Mouse (Mus musculus) CH12.LX (cell line): ENCODE results near the gene Prkar2a. TPM values are rescaled to one million over a fixed set of nuclear protein-coding genes. Genes with fewer than 3 reads are reported as not detected.

ENCODE experiments used
- DNase-seq: peaks from one replicate; pipeline ENCODE4 v3.0.0-alpha.2; 2013; ENCODE audit errors: extremely low read depth
- H3K27ac ChIP-seq: 2 replicates; pipeline ENCODE4 v1.5.1; 2012; ENCODE audit warnings: low read depth, mild to moderate bottlenecking, control low read depth, moderate library complexity; ENCODE audit not compliant: insufficient read depth
- H3K27me3 ChIP-seq: replicated peaks from 2 replicates; pipeline ENCODE3; 2012; ENCODE audit warnings: inconsistent platforms
- H3K36me3 ChIP-seq, 2 experiments: replicated peaks in 1 of 2; 2 replicates each; pipeline versions ENCODE3 to v1.6.1; 2012; ENCODE audit warnings: inconsistent platforms in 1 of 2, low read length in 1 of 2, mild to moderate bottlenecking in 1 of 2, mixed read lengths in 1 of 2, moderate library complexity in 1 of 2; ENCODE audit not compliant: control insufficient read depth in 1 of 2, insufficient read depth in 1 of 2
- H3K4me1 ChIP-seq, 2 experiments: 2 replicates each; pipeline ENCODE4 v1.6.1; 2012; ENCODE audit warnings: inconsistent platforms in 1 of 2, moderate library complexity in 1 of 2; ENCODE audit not compliant: insufficient read depth in 2 of 2, control insufficient read depth in 1 of 2
- H3K4me2 ChIP-seq: 2 replicates; pipeline ENCODE4 v1.6.1; 2012; ENCODE audit warnings: low read depth, mild to moderate bottlenecking, control low read depth; ENCODE audit not compliant: poor library complexity, insufficient read depth, severe bottlenecking
- H3K4me3 ChIP-seq, 3 experiments: fragments of 150-350 bp in 1 of 3; sonication (generic) in 1 of 3; replicated peaks in 1 of 3; 2 replicates each; pipeline versions ENCODE3 to v1.5.1; 2011 to 2012; ENCODE audit warnings: low read depth in 2 of 3, low read length in 2 of 3, mild to moderate bottlenecking in 2 of 3, moderate library complexity in 2 of 3, control low read depth in 1 of 3, improper control_type of control experiment in 1 of 3, inconsistent platforms in 1 of 3, mixed read lengths in 1 of 3; ENCODE audit not compliant: poor library complexity in 1 of 3
- H3K79me2 ChIP-seq: replicated peaks from 2 replicates; pipeline ENCODE4 v1.6.1; 2012; ENCODE audit warnings: mild to moderate bottlenecking, moderate library complexity; ENCODE audit not compliant: control insufficient read depth, poor library complexity, insufficient read depth, severe bottlenecking; ENCODE audit errors: extremely low read depth
- H3K9ac ChIP-seq: 2 replicates; pipeline ENCODE4 v1.6.1; 2012; ENCODE audit warnings: low read depth, mild to moderate bottlenecking, control low read depth, moderate library complexity; ENCODE audit not compliant: insufficient read depth
- H3K9me3 ChIP-seq: replicated peaks from 2 replicates; pipeline ENCODE3; 2012; ENCODE audit warnings: low read length, inconsistent platforms, mixed read lengths
- BHLHE40 ChIP-seq: IDR thresholded peaks from 2 replicates; pipeline ENCODE4 v1.6.1; 2011; ENCODE audit warnings: mild to moderate bottlenecking, low read depth, low read length, improper control_type of control experiment
- CHD1 ChIP-seq: IDR thresholded peaks from 2 replicates; pipeline ENCODE4 v1.6.1; 2012; ENCODE audit warnings: low read depth, low read length, improper control_type of control experiment, inconsistent platforms
- E2F4 ChIP-seq: IDR thresholded peaks from 2 replicates; pipeline ENCODE4 v1.6.1; 2011; ENCODE audit warnings: low read depth, low read length, improper control_type of control experiment; ENCODE audit not compliant: insufficient replicate concordance
- ELF1 ChIP-seq: IDR thresholded peaks from 2 replicates; pipeline ENCODE4 v1.6.1; 2014; ENCODE audit warnings: low read depth, mild to moderate bottlenecking, inconsistent platforms, low read length, improper control_type of control experiment
- EP300 ChIP-seq: IDR thresholded peaks from 2 replicates; pipeline ENCODE4 v1.6.1; 2011; ENCODE audit warnings: low read length, improper control_type of control experiment
- ETS1 ChIP-seq: conservative IDR thresholded peaks from 2 replicates; pipeline ENCODE4 v1.6.1; 2012; ENCODE audit warnings: low read depth, mild to moderate bottlenecking, inconsistent platforms, low read length, improper control_type of control experiment, moderate library complexity
- GABPA ChIP-seq: IDR thresholded peaks from 2 replicates; pipeline ENCODE4 v1.6.1; 2012; ENCODE audit warnings: low read depth, low read length, improper control_type of control experiment, inconsistent platforms; ENCODE audit not compliant: insufficient replicate concordance
- IRF4 ChIP-seq: IDR thresholded peaks from 2 replicates; pipeline ENCODE4 v1.6.1; 2014; ENCODE audit warnings: low read depth, mild to moderate bottlenecking, inconsistent platforms, low read length, improper control_type of control experiment
- JUN ChIP-seq: IDR thresholded peaks from 2 replicates; pipeline ENCODE4 v1.6.1; 2011; ENCODE audit warnings: low read depth, mild to moderate bottlenecking, low read length, improper control_type of control experiment, moderate library complexity; ENCODE audit not compliant: insufficient read depth
- MAFK ChIP-seq: IDR thresholded peaks from 2 replicates; pipeline ENCODE4 v1.6.1; 2011; ENCODE audit warnings: low read length, improper control_type of control experiment; ENCODE audit not compliant: insufficient replicate concordance
- MAX ChIP-seq: IDR thresholded peaks from 2 replicates; pipeline ENCODE4 v1.6.1; 2011; ENCODE audit warnings: low read length, improper control_type of control experiment
- MXI1 ChIP-seq: IDR thresholded peaks from 2 replicates; pipeline ENCODE4 v1.6.1; 2011; ENCODE audit warnings: mild to moderate bottlenecking, low read depth, low read length, improper control_type of control experiment
- NELFE ChIP-seq: IDR thresholded peaks from 2 replicates; pipeline ENCODE4 v1.6.1; 2011; ENCODE audit warnings: low read depth, low read length, improper control_type of control experiment
- PAX5 ChIP-seq: IDR thresholded peaks from 2 replicates; pipeline ENCODE4 v1.6.1; 2012; ENCODE audit warnings: low read length, inconsistent platforms, mixed read lengths
- POLR2A ChIP-seq: IDR thresholded peaks from 2 replicates; pipeline ENCODE4 v1.6.1; 2011; ENCODE audit warnings: low read depth, mild to moderate bottlenecking, improper control_type of control experiment, low read length
- POLR2AphosphoS2 ChIP-seq: IDR thresholded peaks from 2 replicates; pipeline ENCODE4 v1.6.1; 2011; ENCODE audit warnings: low read depth, low read length, improper control_type of control experiment
- RAD21 ChIP-seq: IDR thresholded peaks from 2 replicates; pipeline ENCODE4 v1.6.1; 2011; ENCODE audit warnings: low read depth, mild to moderate bottlenecking, low read length, improper control_type of control experiment, moderate library complexity
- SMC3 ChIP-seq: IDR thresholded peaks from 2 replicates; pipeline ENCODE4 v1.6.1; 2011; ENCODE audit warnings: low read depth, low read length, improper control_type of control experiment
- TBP ChIP-seq: conservative IDR thresholded peaks from 2 replicates; pipeline ENCODE4 v1.6.1; 2011; ENCODE audit warnings: low read depth, low read length, improper control_type of control experiment
- TCF12 ChIP-seq: IDR thresholded peaks from 2 replicates; pipeline ENCODE4 v1.6.1; 2014; ENCODE audit warnings: low read depth, mild to moderate bottlenecking, inconsistent platforms, low read length, improper control_type of control experiment
- UBTF ChIP-seq: IDR thresholded peaks from 2 replicates; pipeline ENCODE4 v1.6.1; 2012; ENCODE audit warnings: low read depth, mild to moderate bottlenecking, inconsistent platforms, low read length, improper control_type of control experiment, moderate library complexity
- USF1 ChIP-seq: IDR thresholded peaks from 2 replicates; pipeline ENCODE4 v1.6.1; 2014; ENCODE audit warnings: low read depth, mild to moderate bottlenecking, inconsistent platforms, low read length, improper control_type of control experiment
- USF2 ChIP-seq: conservative IDR thresholded peaks from 2 replicates; pipeline ENCODE4 v1.6.1; 2011; ENCODE audit warnings: low read depth, low read length, improper control_type of control experiment
- ZC3H11A ChIP-seq: IDR thresholded peaks from 2 replicates; pipeline ENCODE4 v1.6.1; 2012; ENCODE audit warnings: low read depth, mild to moderate bottlenecking, inconsistent platforms, low read length, improper control_type of control experiment
- ZMIZ1 ChIP-seq: IDR thresholded peaks from 2 replicates; pipeline ENCODE4 v1.6.1; 2012; ENCODE audit warnings: low read depth, mild to moderate bottlenecking, inconsistent platforms, low read length, improper control_type of control experiment
- dilution Hi-C: fragments of 300-500 bp; cut with MboI; formaldehyde crosslinking; loops from 2 replicates; pipeline ENCODE4 v1.14.3; 2020; ENCODE audit warnings: low sequenced_read_pairs; ENCODE audit not compliant: extremely low pct_unique_long_range_greater_than_20kb, extremely low pct_ligation_motif_present
- in situ Hi-C: fragments of 300-500 bp; cut with MboI; formaldehyde crosslinking; loops from 3 replicates; pipeline ENCODE4 v1.14.3; 2019; ENCODE audit warnings: low sequenced_read_pairs, low pct_ligation_motif_present, low pct_unique_long_range_greater_than_20kb, mixed read lengths
- polyA plus RNA-seq: library from polyadenylated mRNA; unstranded; fragments of >175 nt; gene quantifications from 2 replicates; pipeline ENCODE4 v1.2.1, GENCODE M21; 2012; ENCODE audit warnings: low read depth; ENCODE audit not compliant: insufficient read length
- total RNA-seq, 2 experiments: library from RNA; depleted of rRNA; stranded (reverse); fragments of 300-350 nt in 1 of 2; fragments of >200 nt in 1 of 2; gene quantifications; 2 replicates each; pipeline ENCODE4 v1.2.3; 2012 to 2014

Gene Prkar2a
- total and polyA plus RNA-seq, 3 experiments, result 13.6 to 44.4 (median 14.9) TPM

GRCm38 (mm10) chr9:108703373-108704110 is 14.4 kb downstream of the Prkar2a start:
- no peak overlapping the region for H3K4me3 ChIP-seq
- H3K4me1 ChIP-seq, result peaks cover 0 to 20% of the 10 kb centered on the region in 2 experiments; a peak in 2 of 4 replicates
- H3K9me3 ChIP-seq, result peaks cover 3% of the 10 kb centered on the region
- H3K9ac ChIP-seq, result no peak overlapping the region
- peaks cover 16% of the 10 kb centered on the region for H3K79me2 ChIP-seq
- in situ Hi-C loops, result no loop called here
- no peak for DNase-seq
- dilution Hi-C loops, result no loop called here
- H3K36me3 ChIP-seq, result peaks cover 0 to 33% of the 10 kb centered on the region in 2 experiments
- H3K27me3 ChIP-seq, result no peaks in the 10 kb centered on the region
- TF ChIP-seq JUN, result no peak
- no peak for TF ChIP-seq E2F4
- no peak for TF ChIP-seq ETS1
- TF ChIP-seq RAD21, result no peak
- TF ChIP-seq IRF4, result no peak
- no peak for TF ChIP-seq CHD1
- TF ChIP-seq ZC3H11A, result no peak
- TF ChIP-seq GABPA, result no peak
- TF ChIP-seq POLR2A, result no peak
- TF ChIP-seq USF1, result no peak
- no peak for TF ChIP-seq USF2
- no peak for TF ChIP-seq MAX
- no peak for TF ChIP-seq TBP
- TF ChIP-seq ZMIZ1, result no peak
- TF ChIP-seq PAX5, result no peak
- no peak for TF ChIP-seq SMC3
- no peak for TF ChIP-seq EP300
- TF ChIP-seq BHLHE40, result no peak
- no peak for TF ChIP-seq MXI1
- H3K4me2 ChIP-seq, result no peak overlapping the region
- no peak overlapping the region for H3K27ac ChIP-seq

DNA sequence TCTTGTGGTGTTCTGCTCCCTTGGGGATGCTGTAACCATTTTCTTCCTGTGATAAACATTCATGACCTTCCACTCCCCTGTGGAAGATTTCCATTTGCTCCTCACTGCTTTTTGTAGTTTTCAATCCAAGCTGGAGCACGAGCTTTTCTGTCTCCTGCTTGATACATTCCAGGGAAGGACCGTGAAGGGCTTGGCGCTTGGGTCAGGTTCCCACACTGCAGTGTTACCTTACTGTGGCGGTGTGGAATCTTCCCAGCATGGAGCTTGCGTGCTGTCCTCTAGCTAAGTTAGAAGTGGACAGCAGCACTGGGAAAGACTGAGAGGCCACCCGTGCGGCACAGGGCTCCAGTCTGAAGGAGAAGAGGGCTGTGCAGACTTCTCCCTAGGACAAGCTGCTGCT is 15.5 kb downstream of the Prkar2a start:
- dilution Hi-C loops (no loop called here), in situ Hi-C loops (no loop called here)
- H3K36me3 ChIP-seq, result peaks cover 0 to 36% of the 10 kb centered on the region in 2 experiments
- H3K4me1 ChIP-seq, result peaks cover 0 to 18% of the 10 kb centered on the region in 2 experiments; a peak in 2 of 4 replicates
- H3K27ac ChIP-seq, result no peak overlapping the region
- no peak for TF ChIP-seq USF1
- no peak for TF ChIP-seq USF2
- no peak for TF ChIP-seq UBTF
- no peak for TF ChIP-seq NELFE
- no peak for TF ChIP-seq MAX
- no peak for TF ChIP-seq TBP
- TF ChIP-seq MXI1, result no peak
- no peak for TF ChIP-seq PAX5
- no peak for TF ChIP-seq POLR2A
- no peak for TF ChIP-seq POLR2AphosphoS2
- no peak for TF ChIP-seq IRF4
- no peak for TF ChIP-seq TCF12
- no peak for TF ChIP-seq CHD1
- no peak for TF ChIP-seq ELF1
- no peak for TF ChIP-seq MAFK
- H3K4me3 ChIP-seq, result no peak overlapping the region
- H3K9me3 ChIP-seq, result peaks cover 3% of the 10 kb centered on the region
- peaks cover 17% of the 10 kb centered on the region; the same call in 1 of the 2 replicates for H3K79me2 ChIP-seq
- DNase-seq, result no peak
- H3K9ac ChIP-seq, result no peak overlapping the region
- no peaks in the 10 kb centered on the region for H3K27me3 ChIP-seq
- H3K4me2 ChIP-seq, result no peak overlapping the region
